9 mouse cellular contexts compared by ENCODE assay signal in genomic region chr11:109440641-109441040, GRCm38 (mm10). TPM values are rescaled to one million over a fixed set of nuclear protein-coding genes. Genes with fewer than 3 reads are reported as not detected.
DNase-seq lines count a peak whose midpoint lies in the region; ATAC-seq and TF ChIP-seq lines count a peak whose summit lies in the region.
"Had no signal": no experiment of that assay in that cellular context is flagged by ENCODE, and none has a peak within 500 bp of the region (broad histone marks: within the 10 kb centered on the region; RNA-seq: fewer than 3 reads in every experiment).

No protein-coding gene starts in this region.

- peak overlapping the region; percentile 81 for H3K4me3 ChIP-seq in gastrocnemius, adult 2 months
- H3K4me3 ChIP-seq in forebrain, embryonic 14.5 days (ENCODE audit: low read depth, low read length): peak overlapping the region; percentile 39; the same call in 1 of the 2 replicates
- H3K4me3 ChIP-seq in liver, embryonic 15.5 days (replicated peaks): peak overlapping the region; percentile 63

- DNase-seq in gastrocnemius, adult 2 months: no peak
- DNase-seq in gastrocnemius, postnatal 25 days: no peak
- DNase-seq in 3T3-L1 (ENCODE audit: low read depth, low spot score): peak; percentile 21
- no peak for DNase-seq in forebrain, embryonic 14.5 days (ENCODE audit: low spot score)
- no peak for DNase-seq in adrenal gland, adult (ENCODE audit: inconsistent age in 2 of 2, low spot score in 1 of 2)
- no peak for DNase-seq in B cell, adult 2 months
- no peak for DNase-seq in cerebellum, adult 11 months

- H3K9ac ChIP-seq in forebrain, embryonic 14.5 days (ENCODE audit: low read length): no peak overlapping the region
- H3K9ac ChIP-seq in liver, embryonic 15.5 days: peak overlapping the region; percentile 56; the same call in 1 of the 2 replicates

- H3K27me3 ChIP-seq in forebrain, embryonic 14.5 days (replicated peaks; ENCODE audit: control insufficient read depth, insufficient read depth, low read length): no peaks in the 10 kb centered on the region
- H3K27me3 ChIP-seq in liver, embryonic 15.5 days: 0 out of 2 replicates have a peak, but pooled peaks cover 5% of the 10 kb centered on the region

- ATAC-seq in forebrain, embryonic 14.5 days: no peak
- 0 out of 2 replicates have a peak, but pooled peaks have one; percentile 13 for ATAC-seq in liver, embryonic 15.5 days (ENCODE audit: insufficient read depth)

- H3K9me3 ChIP-seq in forebrain, embryonic 14.5 days (replicated peaks; ENCODE audit: control insufficient read depth, low read length): no peaks in the 10 kb centered on the region
- no peaks in the 10 kb centered on the region for H3K9me3 ChIP-seq in liver, embryonic 15.5 days (replicated peaks)

- TF ChIP-seq CTCF in gastrocnemius, adult 2 months (IDR thresholded peaks at IDR 0.05): no peak

- H3K27ac ChIP-seq in gastrocnemius, adult 2 months: no peak overlapping the region
- H3K27ac ChIP-seq in forebrain, embryonic 14.5 days (ENCODE audit: low read depth, low read length): no peak overlapping the region
- no peak overlapping the region for H3K27ac ChIP-seq in liver, embryonic 15.5 days (replicated peaks)

- 57% methylated on average over 4 of the region's 4 CpGs for WGBS in forebrain, embryonic 14.5 days
- 46% methylated on average over 4 of the region's 4 CpGs for WGBS in liver, embryonic 15.5 days (ENCODE audit: insufficient replicate concordance)

- peak overlapping the region; percentile 73 for H3K4me2 ChIP-seq in forebrain, embryonic 14.5 days (ENCODE audit: low read length)
- H3K4me2 ChIP-seq in liver, embryonic 15.5 days: peak overlapping the region; percentile 87

- H3K36me3 ChIP-seq in forebrain, embryonic 14.5 days (ENCODE audit: control insufficient read depth, insufficient read depth, low read length): peaks cover 29% of the 10 kb centered on the region
- peaks cover 11% of the 10 kb centered on the region; the same call in 1 of the 2 replicates for H3K36me3 ChIP-seq in liver, embryonic 15.5 days (replicated peaks)

- peaks cover 4% of the 10 kb centered on the region for H3K4me1 ChIP-seq in forebrain, embryonic 14.5 days (ENCODE audit: control insufficient read depth, insufficient read depth, low read length)
- H3K4me1 ChIP-seq in liver, embryonic 15.5 days (replicated peaks): peaks cover 39% of the 10 kb centered on the region

- intact Hi-C loops in gastrocnemius, adult 2 months (cut with DNase I): no loop called here

RNA-seq across cellular contexts. Expression of gene Amz2, which starts 14.9 kb away (rescaled TPM):
- 10 to 100 TPM; 70.4 to 71.7 TPM for total RNA-seq in gastrocnemius, adult 2 months (2021)
- 10 to 100 TPM; 54.0 to 63.0 TPM for total RNA-seq in gastrocnemius, postnatal 25 days (2021)
- 78.0 and 79.6 TPM in 2 replicates for polyA plus RNA-seq in forebrain, embryonic 14.5 days (2014; fragmentation: Nextera tagmentation; extraction: Ambion mirVana)
- 10.8 and 11.1 TPM in 2 replicates for polyA plus RNA-seq in liver, embryonic 15.5 days (2015; fragmentation: Nextera tagmentation; extraction: Ambion mirVana)

RNA-seq across cellular contexts. Expression of gene 9930022D16Rik, which starts 26.9 kb away (rescaled TPM):
- total RNA-seq in gastrocnemius, adult 2 months (2021): not detected
- total RNA-seq in gastrocnemius, postnatal 25 days (2021): not detected
- polyA plus RNA-seq in forebrain, embryonic 14.5 days (2014; fragmentation: Nextera tagmentation; extraction: Ambion mirVana): not detected in 2 replicates
- not detected in 2 replicates for polyA plus RNA-seq in liver, embryonic 15.5 days (2015; fragmentation: Nextera tagmentation; extraction: Ambion mirVana)
- total RNA-seq: granulocyte monocyte progenitor cell, adult 5-6 weeks had no signal

RNA-seq across cellular contexts. Expression of gene Arsg, which starts 32.5 kb away (rescaled TPM):
- total RNA-seq in gastrocnemius, adult 2 months (2021): under 1 TPM; 0.84 to 0.86 TPM
- 1 to 10 TPM; 2.6 to 4.7 TPM for total RNA-seq in gastrocnemius, postnatal 25 days (2021)
- 5.1 and 6.2 TPM in 2 replicates for polyA plus RNA-seq in forebrain, embryonic 14.5 days (2014; fragmentation: Nextera tagmentation; extraction: Ambion mirVana)
- 3.4 and 3.7 TPM in 2 replicates for polyA plus RNA-seq in liver, embryonic 15.5 days (2015; fragmentation: Nextera tagmentation; extraction: Ambion mirVana)

RNA-seq across cellular contexts. Expression of gene Slc16a6, which starts 32.8 kb away (rescaled TPM):
- total RNA-seq in gastrocnemius, adult 2 months (2021): 1 to 10 TPM; 7.4 to 9.2 TPM
- 10 to 100 TPM in 1 of 2 experiments, 1 to 10 TPM in 1; 7.0 to 11.5 TPM for total RNA-seq in gastrocnemius, postnatal 25 days (2021)
- 2.8 and 4.4 TPM in 2 replicates for polyA plus RNA-seq in forebrain, embryonic 14.5 days (2014; fragmentation: Nextera tagmentation; extraction: Ambion mirVana)
- 38.9 and 39.1 TPM in 2 replicates for polyA plus RNA-seq in liver, embryonic 15.5 days (2015; fragmentation: Nextera tagmentation; extraction: Ambion mirVana)
